Mouse (Mus musculus) heart, postnatal 25 days (tissue): ENCODE measurements around the gene Rccd1. TPM values are rescaled to one million over a fixed set of nuclear protein-coding genes. Genes with fewer than 3 reads are reported as not detected.

Experiments used
- DNase-seq: peaks from one replicate; pipeline ENCODE4 v3.0.0; 2022; ENCODE audit warnings: low spot score
- intact Hi-C: fragments of 180-260 bp; cut with DNase I; formaldehyde crosslinking; loops from one replicate; pipeline ENCODE4 v1.15.1; 2025
- total RNA-seq, 2 experiments: library from RNA; stranded (reverse); gene quantifications; 2 replicates each; pipeline ENCODE4 v1.2.3; 2021

Rccd1 gene
- total RNA-seq, 2 experiments from 2014 or later = 6.1 to 6.7 TPM

DNA sequence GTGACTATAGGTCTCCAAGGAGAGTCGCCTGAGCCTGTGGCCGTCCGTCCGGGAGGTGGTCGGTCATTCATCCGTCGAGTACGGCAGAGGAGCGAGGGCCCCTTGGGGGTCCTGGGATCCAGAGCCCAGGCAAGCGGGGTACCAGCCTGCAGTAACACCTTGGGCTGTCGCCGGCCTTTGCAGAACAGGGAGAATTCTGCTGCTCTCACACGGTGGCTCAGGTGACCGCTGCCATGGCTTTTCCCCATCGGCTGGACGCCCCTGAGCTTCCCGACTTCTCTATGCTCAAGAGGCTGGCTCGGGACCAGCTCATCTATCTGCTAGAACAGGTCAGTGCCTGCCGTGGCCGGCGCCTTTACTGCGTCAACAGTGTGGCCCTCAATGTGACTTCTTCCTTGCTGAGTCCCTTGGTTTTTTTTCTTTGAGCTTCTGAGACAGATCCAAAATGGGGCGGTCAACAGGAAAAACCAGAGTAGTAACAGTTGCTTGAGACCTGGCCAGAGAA is 54.5 kb downstream of the Rccd1 start:
- DNase-seq = no peak
- intact Hi-C loops = no loop called here

DNA sequence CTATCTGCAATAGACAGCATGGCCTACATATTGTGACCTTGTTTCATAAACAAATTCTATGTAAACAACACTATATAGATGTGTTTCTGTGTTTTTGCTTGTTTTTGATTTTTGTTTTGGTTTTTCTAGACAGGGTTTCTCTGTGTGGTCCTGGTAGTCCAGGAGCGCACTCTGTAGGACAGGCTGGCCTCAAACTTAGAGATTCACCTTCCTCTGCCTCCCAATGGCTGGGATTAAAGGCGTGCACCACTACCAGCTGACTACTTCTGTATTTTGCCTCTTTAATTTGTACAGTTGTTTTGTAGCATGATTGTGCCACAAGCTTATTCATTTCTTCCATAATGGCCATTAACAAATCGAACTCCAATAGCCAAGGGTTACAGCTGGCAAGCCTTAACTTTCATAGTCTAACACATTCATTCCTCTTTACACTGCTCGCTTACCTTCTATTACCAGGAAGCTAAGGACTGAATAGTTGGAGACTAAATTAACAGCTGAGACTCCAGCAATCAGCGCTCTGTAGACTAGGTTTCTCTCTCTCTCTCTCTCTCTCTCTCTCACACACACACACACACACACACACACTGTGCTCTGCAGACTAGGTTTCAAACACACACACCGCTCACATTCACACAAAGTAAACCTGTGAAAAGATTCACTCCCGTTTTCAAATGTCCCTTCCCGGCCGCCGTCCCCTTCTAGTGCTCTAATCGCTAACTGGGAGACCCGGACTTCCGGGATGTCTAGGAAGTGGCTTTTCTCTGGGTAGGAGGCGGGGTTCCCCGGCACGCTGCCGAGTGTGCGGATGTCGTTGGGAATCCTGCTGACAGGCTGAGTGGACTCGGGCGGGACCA is 55.1 kb downstream of the Rccd1 start, which contains the start of gene Vps33b:
Gene Vps33b, plus strand, starts transcription at position 753 of the 854 bp plus-strand sequence.
- intact Hi-C loops = no loop called here
- peak; percentile 89 for DNase-seq

GRCm38 (mm10) chr7:80267764-80268163 is 56.5 kb downstream of the Rccd1 start:
- intact Hi-C loops = no loop called here
- no peak for DNase-seq

- intact Hi-C loops = no loop called here
- DNase-seq = no peak
Observed at GRCm38 (mm10) chr7:80264606-80265005, 59.6 kb downstream of the Rccd1 start.

DNA sequence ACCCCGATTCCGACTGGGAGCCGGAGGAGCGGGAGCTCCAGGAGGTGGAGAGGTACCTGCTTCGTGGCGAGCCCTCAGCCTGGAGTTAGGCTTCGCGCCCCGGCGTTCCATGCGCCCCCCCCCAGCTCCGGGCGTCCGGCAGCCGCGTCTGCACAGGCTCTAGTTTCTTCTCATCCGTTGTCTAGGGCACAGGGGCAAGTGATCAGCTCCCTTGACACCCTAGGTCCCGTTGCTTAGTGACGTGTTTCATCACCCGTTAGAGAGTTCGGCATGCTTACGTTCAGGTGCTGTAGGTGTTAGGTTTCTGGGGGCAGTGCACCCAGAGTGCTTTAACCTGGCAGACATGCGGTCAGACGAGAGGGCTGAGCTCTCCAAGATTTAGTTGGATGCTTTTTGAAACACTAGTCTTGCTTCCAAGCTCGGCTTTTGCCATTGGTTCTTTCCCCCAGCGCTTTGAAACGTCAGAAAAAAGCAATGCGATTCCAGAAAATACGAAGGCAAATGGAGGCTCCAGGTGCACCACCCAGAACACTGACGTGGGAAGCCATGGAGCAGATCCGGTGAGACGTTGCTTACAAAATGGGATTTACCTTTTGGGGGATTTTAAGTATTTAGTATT is 62.8 kb downstream of the Rccd1 start:
- DNase-seq = no peak
- intact Hi-C loops = no loop called here

GRCm38 (mm10) chr7:80260625-80261371 is 63.5 kb downstream of the Rccd1 start, which contains the start of gene Ngrn:
TSS of gene Ngrn (plus strand) at chr7:80261215.
- intact Hi-C loops = no loop called here

GRCm38 (mm10) chr7:80257706-80258105 is 66.5 kb downstream of the Rccd1 start:
- DNase-seq = no peak
- intact Hi-C loops = no loop called here

More at GRCm38 (mm10) chr7:80260625-80261371, 63.5 kb downstream of the Rccd1 start, which contains the start of gene Ngrn:
- peak; percentile 76 for DNase-seq

DNA sequence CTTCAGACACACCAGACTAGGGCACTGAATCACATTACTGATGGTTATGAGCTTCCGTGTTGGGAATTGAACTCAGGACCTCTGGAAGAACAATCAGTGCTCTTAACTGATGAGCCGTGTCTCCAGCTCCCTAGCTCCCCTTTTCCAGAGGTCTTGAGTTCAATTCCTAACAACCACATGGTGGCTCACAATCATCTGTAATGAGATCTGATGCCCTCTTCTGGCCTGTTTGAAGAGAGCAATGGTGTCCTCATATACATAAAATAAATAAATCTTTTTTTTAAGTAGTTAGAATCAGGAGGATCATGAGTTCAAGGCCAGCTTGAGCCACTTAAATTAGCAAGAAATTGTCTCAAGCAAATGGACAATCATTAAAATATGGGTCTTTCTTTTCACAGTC is 68.3 kb downstream of the Rccd1 start:
- DNase-seq = no peak
- intact Hi-C loops = no loop called here

DNA sequence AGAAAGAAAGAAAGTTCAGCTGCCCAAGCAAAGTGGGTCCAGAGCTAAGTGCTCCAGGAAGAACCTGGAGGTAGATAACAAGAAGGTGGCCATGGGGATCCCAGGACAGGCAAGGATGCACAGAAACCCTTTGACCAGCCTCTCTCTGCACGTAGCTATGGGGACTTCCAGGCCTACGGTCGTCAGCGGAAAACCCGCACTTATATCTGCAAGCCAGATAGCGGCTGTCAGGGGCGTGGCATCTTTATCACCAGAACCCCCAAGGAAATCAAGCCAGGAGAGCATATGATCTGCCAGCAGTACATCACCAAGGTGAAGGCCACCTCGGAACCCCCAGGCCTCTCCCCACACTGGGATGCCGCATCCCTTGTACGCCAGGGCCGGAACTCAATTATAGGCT is 71.4 kb downstream of the Rccd1 start:
- no peak for DNase-seq
- intact Hi-C loops = no loop called here

GRCm38 (mm10) chr7:80252437-80252836 is 71.8 kb downstream of the Rccd1 start:
- intact Hi-C loops = no loop called here
- no peak for DNase-seq

DNA sequence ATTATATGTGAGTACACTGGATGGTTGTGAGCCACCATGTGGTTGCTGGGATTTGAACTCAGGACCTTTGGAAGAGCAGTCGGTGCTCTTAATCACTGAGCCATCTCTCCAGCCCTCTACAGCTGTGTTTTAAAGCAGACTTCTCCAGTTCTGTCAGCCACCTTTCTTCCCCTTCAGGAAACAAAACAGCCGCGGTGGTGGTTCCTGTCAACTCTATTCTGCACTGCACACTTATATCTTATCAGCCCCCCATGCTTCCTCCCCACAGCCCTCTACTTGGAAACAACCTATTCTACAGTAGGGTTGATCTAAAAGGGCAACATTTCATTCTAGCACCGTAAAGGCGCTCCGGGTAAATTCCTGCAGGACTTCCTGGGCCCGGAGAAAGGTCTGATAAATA is 77.4 kb downstream of the Rccd1 start:
- intact Hi-C loops = no loop called here
- DNase-seq = no peak

DNA sequence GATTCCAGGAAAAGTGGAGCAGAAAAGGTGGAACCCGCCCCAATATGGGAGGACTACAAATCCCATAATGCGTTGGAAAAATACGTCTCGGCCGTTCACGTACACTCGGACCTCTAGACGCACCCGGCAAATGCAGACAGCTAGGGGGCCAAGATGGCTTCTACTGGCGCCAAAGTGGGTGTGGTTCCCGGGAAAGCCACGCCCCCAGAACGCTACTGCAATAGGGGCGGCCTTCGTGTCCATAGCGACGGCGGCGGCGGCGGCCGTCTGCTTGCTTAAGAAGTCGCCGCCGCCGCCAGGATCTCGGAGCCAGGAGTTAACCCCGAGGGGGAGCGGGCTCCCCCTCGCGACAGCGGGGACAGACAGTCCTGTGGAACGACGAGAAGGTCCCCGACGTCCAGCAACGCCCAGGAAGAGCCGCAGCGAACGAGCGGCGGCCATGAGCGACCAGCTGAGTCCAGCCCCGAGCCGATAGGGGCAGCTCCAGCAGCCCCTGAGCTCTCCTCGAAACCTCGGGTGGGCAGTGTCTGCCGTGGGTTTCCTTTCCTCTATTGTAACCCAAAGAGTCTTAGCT is 78.0 kb downstream of the Rccd1 start, which contains the start of gene Ttll13:
Gene Ttll13, plus strand, starts transcription at position 229 of the 574 bp plus-strand sequence.
- DNase-seq = peak; percentile 94
- intact Hi-C loops = no loop called here

- intact Hi-C loops = no loop called here
- no peak for DNase-seq
Observed at GRCm38 (mm10) chr7:80244851-80245250, 79.4 kb downstream of the Rccd1 start.

Other genes starting within 250 kb of the Rccd1 start
- gene Idh2, start 209.1 kb downstream of the Rccd1 start, total RNA-seq = 1,000 to 10,000 TPM; 1,585 to 1,668 TPM
- gene Sema4b, start 137.6 kb downstream of the Rccd1 start, total RNA-seq = 10 to 100 TPM; 11.0 to 12.7 TPM
- 10 to 100 TPM; 14.1 to 18.0 TPM for gene Cib1, start 91.6 kb downstream of the Rccd1 start, total RNA-seq
- gene Gdpgp1, start 91.6 kb downstream of the Rccd1 start, total RNA-seq = 1 to 10 TPM; 1.4 to 1.8 TPM
- under 1 TPM; 0.28 to 0.52 TPM for gene Ttll13, start 78.1 kb downstream of the Rccd1 start, total RNA-seq
- 10 to 100 TPM; 25.1 to 27.1 TPM for gene Ngrn, start 63.2 kb downstream of the Rccd1 start, total RNA-seq
- 1 to 10 TPM; 5.8 to 6.1 TPM for gene Vps33b, start 54.8 kb downstream of the Rccd1 start, total RNA-seq
- gene Prc1, start 30.0 kb downstream of the Rccd1 start, total RNA-seq = 1 to 10 TPM; 2.9 to 3.7 TPM
- 10 to 100 TPM; 13.5 to 15.8 TPM for gene Unc45a, start 16.6 kb upstream of the Rccd1 start, total RNA-seq
- gene Hddc3, start 18.6 kb upstream of the Rccd1 start, total RNA-seq = 10 to 100 TPM; 35.2 to 38.9 TPM
- 10 to 100 TPM; 67.2 to 67.5 TPM for gene Man2a2, start 46.9 kb upstream of the Rccd1 start, total RNA-seq
- 10 to 100 TPM; 11.9 to 13.6 TPM for gene Fes, start 63.5 kb upstream of the Rccd1 start, total RNA-seq
- 100 to 1,000 TPM; 106 to 118 TPM for gene Furin, start 81.0 kb upstream of the Rccd1 start, total RNA-seq
- 1 to 10 TPM; 1.5 to 2.0 TPM for gene Blm, start 210.7 kb upstream of the Rccd1 start, total RNA-seq